Mouse (Mus musculus) bone marrow, adult 2 months (tissue): ENCODE measurements around the gene B4galnt3.

Source experiments
- CTCF ChIP-seq: fragments of 200-500 bp; IDR thresholded peaks from 2 replicates; pipeline ENCODE4 v1.5.1; 2011; ENCODE audit warnings: low read length, control low read depth; ENCODE audit not compliant: control insufficient read depth, insufficient read depth
- POLR2A ChIP-seq: fragments of 200-500 bp; IDR thresholded peaks from 2 replicates; pipeline ENCODE4 v1.6.1; 2011; ENCODE audit warnings: low read depth, mild to moderate bottlenecking, control low read depth, low read length, borderline replicate concordance; ENCODE audit not compliant: control insufficient read depth

DNA sequence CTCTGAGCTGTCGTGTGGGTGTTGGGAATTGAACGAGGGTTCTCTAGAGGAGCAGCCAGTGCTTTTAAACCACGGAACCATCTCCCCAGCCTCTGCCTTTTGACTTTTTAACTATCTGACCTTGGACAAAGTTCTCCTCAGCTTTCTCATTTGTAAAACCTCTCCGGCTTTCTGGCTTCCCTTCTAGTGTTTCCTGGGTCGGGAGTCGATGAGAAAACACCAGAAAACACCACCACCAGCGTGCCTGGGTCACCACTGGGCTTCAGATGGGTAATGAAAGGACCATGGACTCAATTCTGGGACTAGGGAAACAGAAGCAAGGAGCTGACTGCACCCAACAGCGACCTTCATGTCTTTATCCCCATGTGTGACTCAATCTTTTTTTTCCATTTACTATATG lies 20.2 kb downstream of the B4galnt3 start:
- TF ChIP-seq POLR2A, result no peak
- TF ChIP-seq CTCF, result no peak
